Mouse (Mus musculus): ENCODE results near the gene Mrgprb8. TPM values are rescaled to one million over a fixed set of nuclear protein-coding genes. Genes with fewer than 3 reads are reported as not detected.
"Not testable (repeated sequence)": the region's sequence is repeated elsewhere in the genome, so short reads cannot be mapped to it uniquely, and the experiment has no call there.

The Mrgprb8 gene
- not detected in 2 replicates for polyA plus RNA-seq (2011; ENCODE audit: insufficient read depth, insufficient read length, low read depth, missing spikeins)

- TF ChIP-seq CTCF (IDR thresholded peaks at IDR 0.05; ENCODE audit: low read depth, low read length) (no peak), EP300 (IDR thresholded peaks at IDR 0.05; ENCODE audit: insufficient read depth, low read depth, low read length) (no peak), POLR2A (IDR thresholded peaks at IDR 0.05; ENCODE audit: insufficient read depth, low read length) (no peak)
- no peak within 1 kb of the TSS for H3K27ac ChIP-seq (ENCODE audit: insufficient read depth, low read length)
- H3K9me3 ChIP-seq (replicated peaks; ENCODE audit: control insufficient read depth, insufficient read depth, low read length, poor library complexity, severe bottlenecking), result peaks cover 11% of the 10 kb centered on the region; the same call in 1 of the 2 replicates
These were observed at the start of gene Mrgprb8 for GRCm38 (mm10) chr7:48388226-48388625. Gene Mrgprb8, plus strand, starts transcription at chr7:48388526.

DNA sequence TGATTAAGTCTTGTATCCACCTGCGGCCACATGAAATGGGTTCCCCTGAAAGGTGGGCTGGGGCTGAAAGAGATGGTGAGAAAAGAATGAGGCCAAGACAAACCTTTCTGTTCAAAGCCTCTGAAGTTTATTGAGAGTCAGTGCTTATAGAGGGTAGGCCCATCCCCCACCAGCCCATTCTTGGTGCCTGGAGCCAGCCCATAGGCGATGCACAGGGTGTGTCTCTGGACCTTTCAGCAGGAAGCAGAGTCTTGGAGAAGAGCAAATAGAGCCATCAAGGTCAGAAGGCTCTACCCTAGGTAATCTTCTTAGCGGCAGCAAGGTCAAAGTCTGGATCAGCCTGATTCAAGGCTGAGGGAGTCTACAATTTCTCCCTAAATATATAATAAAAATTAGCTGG is 47.6 kb downstream of the Mrgprb8 start:
- not testable (repeated sequence) for H3K27me3 ChIP-seq (ENCODE audit: control insufficient read depth, insufficient read depth, low read length, poor library complexity, severe bottlenecking); H3K9ac ChIP-seq (ENCODE audit: low read depth, poor library complexity, severe bottlenecking); H3K4me3 ChIP-seq (ENCODE audit: low read depth, low read length); H3K4me1 ChIP-seq (ENCODE audit: control insufficient read depth, insufficient read depth, low read length); H3K27ac ChIP-seq (ENCODE audit: insufficient read depth, low read length); H3K36me3 ChIP-seq (ENCODE audit: control insufficient read depth, insufficient read depth, low read length, poor library complexity, severe bottlenecking)
- H3K9me3 ChIP-seq (replicated peaks; ENCODE audit: control insufficient read depth, insufficient read depth, low read length, poor library complexity, severe bottlenecking), result peaks cover 15% of the 10 kb centered on the region

More at GRCm38 (mm10) chr7:48388226-48388625, at the start of gene Mrgprb8:
- Histone ChIP-seq H3K36me3 (ENCODE audit: control insufficient read depth, insufficient read depth, low read length, poor library complexity, severe bottlenecking) (no peaks in the 10 kb centered on the region), H3K27me3 (ENCODE audit: control insufficient read depth, insufficient read depth, low read length, poor library complexity, severe bottlenecking) (no peaks in the 10 kb centered on the region), H3K4me1 (ENCODE audit: control insufficient read depth, insufficient read depth, low read length) (no peaks in the 10 kb centered on the region), H3K9ac (ENCODE audit: low read depth, poor library complexity, severe bottlenecking) (no peak within 1 kb of the TSS), H3K4me3 (ENCODE audit: low read depth, low read length) (no peak within 1 kb of the TSS)

DNA sequence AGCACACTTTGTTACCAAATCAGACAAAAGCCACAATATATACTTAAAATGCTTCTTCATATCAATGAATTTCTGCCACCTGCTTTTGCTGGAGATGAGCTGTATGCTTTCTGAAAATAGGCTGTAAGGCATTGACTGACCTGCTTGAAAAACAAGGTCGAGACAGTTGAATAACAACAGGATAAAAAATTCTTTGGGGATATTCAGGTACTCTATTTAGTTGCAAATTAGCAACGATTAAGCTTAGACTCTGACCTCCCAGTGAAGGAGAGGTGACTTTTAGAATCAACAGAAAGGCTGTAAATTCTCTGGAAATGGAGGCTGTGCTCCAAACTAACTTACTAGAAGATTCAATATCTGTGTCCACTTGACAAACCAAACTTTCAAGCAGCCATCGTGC is 48.3 kb downstream of the Mrgprb8 start:
- no peak overlapping the region for H3K9ac ChIP-seq (ENCODE audit: low read depth, poor library complexity, severe bottlenecking)
- TF ChIP-seq EP300 (IDR thresholded peaks at IDR 0.05; ENCODE audit: insufficient read depth, low read depth, low read length) (no peak), POLR2A (IDR thresholded peaks at IDR 0.05; ENCODE audit: insufficient read depth, low read length) (no peak), CTCF (IDR thresholded peaks at IDR 0.05; ENCODE audit: low read depth, low read length) (no peak)

More for the DNA sequence above, 48.3 kb downstream of the Mrgprb8 start:
- Histone ChIP-seq H3K4me1 (ENCODE audit: control insufficient read depth, insufficient read depth, low read length) (no peaks in the 10 kb centered on the region), H3K27me3 (ENCODE audit: control insufficient read depth, insufficient read depth, low read length, poor library complexity, severe bottlenecking) (no peaks in the 10 kb centered on the region), H3K4me3 (ENCODE audit: low read depth, low read length) (no peak overlapping the region), H3K27ac (ENCODE audit: insufficient read depth, low read length) (peak overlapping the region; percentile 75; the same call in 1 of the 2 replicates), H3K36me3 (ENCODE audit: control insufficient read depth, insufficient read depth, low read length, poor library complexity, severe bottlenecking) (no peaks in the 10 kb centered on the region), H3K9me3 (replicated peaks; ENCODE audit: control insufficient read depth, insufficient read depth, low read length, poor library complexity, severe bottlenecking) (peaks cover 15% of the 10 kb centered on the region)

Other genes starting within 250 kb of the Mrgprb8 start
- gene Mrgprb5, start 219.5 kb upstream of the Mrgprb8 start, polyA plus RNA-seq (2011; ENCODE audit: insufficient read depth, insufficient read length, low read depth, missing spikeins), result not detected in 2 replicates
- gene Mrgprb4, start 189.2 kb upstream of the Mrgprb8 start, polyA plus RNA-seq (2011; ENCODE audit: insufficient read depth, insufficient read length, low read depth, missing spikeins), result not detected in 2 replicates
- not detected in 2 replicates for gene Mrgprb1, start 67.8 kb downstream of the Mrgprb8 start, polyA plus RNA-seq (2011; ENCODE audit: insufficient read depth, insufficient read length, low read depth, missing spikeins)
- not detected in 2 replicates for gene Mrgprx2, start 110.8 kb downstream of the Mrgprb8 start, polyA plus RNA-seq (2011; ENCODE audit: insufficient read depth, insufficient read length, low read depth, missing spikeins)
- gene Mrgprb2, start 169.6 kb downstream of the Mrgprb8 start, polyA plus RNA-seq (2011; ENCODE audit: insufficient read depth, insufficient read length, low read depth, missing spikeins), result not detected in 2 replicates

Data from ES-Bruce4 (cell line).